Mouse (Mus musculus): ENCODE results near the gene Slx4ip.

DNA sequence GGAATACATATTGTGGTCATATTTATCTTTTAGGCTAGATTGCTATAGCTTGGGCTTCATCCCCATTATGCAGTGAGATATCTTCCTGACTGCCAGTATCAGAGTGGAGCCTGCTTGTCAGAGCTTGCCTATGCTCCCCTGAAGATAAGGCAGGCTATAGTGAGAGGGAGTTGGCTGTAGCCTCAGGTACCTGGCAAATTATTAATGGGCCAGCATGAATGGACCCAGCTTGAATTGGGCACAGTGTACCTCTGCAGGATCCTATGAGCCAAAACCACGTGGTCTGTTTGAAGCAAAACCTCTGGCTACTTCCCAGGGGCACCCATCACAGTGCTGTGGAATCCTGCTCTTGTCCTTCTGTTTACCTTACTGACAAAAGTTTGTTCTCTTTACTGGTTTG lies 61.2 kb downstream of the Slx4ip start:
- TF ChIP-seq CTCF (IDR thresholded peaks at IDR 0.05; ENCODE audit: low read depth, low read length) (no peak), POLR2A (IDR thresholded peaks at IDR 0.05; ENCODE audit: insufficient read depth, low read length) (no peak), EP300 (IDR thresholded peaks at IDR 0.05; ENCODE audit: insufficient read depth, low read depth, low read length) (no peak)
